Mouse (Mus musculus): ENCODE data around the gene Gm3239.
"Not testable (repeated sequence)": the region's sequence is repeated elsewhere in the genome, so short reads cannot be mapped to it uniquely, and the experiment has no call there.

Gm3239 gene

GRCm38 (mm10) chr14:4663892-4664291 lies at the start of gene Gm3239:
TSS of gene Gm3239 (plus strand) at chr14:4664192.
- DNase-seq = not testable (repeated sequence)

- not testable (repeated sequence) for DNase-seq
Measured at GRCm38 (mm10) chr14:4632052-4632451, 31.9 kb upstream of the Gm3239 start, which contains the start of gene Gm8159. TSS of gene Gm8159 (plus strand) at chr14:4632352.

DNA sequence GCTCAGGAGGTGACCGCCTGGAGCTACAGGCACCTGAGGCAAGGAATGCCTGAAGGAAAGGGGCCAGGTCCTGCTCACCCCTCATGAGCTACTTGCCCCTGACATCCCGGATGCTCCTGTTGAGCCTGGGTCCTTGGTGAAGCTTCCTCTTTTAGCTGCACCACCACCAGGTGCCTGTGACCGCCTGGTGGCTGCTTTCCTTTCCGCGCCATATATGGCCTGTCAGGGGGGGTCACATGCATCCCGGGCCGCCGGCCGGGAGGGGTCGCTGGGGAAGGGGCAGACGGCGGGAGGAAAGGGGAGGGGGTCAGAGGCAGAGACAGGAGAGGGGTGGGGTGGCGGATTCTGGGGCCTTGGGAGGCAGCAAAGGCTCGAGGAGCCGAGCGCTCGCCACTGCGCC lies 14.7 kb upstream of the Gm3239 start:
- DNase-seq = peak; percentile 28

DNA sequence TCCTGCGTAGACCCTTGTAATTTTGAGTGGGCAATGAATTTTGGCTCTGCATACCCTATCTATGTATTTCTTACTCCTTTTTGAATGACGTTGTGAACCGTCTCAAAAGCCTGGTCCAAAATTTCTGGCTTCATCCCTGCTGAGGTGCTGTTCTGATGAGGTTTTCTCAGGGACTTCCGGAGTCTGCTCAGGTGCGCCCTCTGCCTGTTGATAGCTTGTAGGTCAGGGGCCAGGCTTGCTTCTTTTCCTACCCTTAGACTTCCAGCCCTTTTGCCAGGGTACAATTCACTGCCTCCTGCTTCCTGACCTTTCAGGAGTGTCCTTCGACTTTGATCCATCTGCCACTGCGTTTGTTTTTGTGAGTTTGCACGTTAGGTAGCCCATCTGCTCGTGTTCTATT lies 13.7 kb upstream of the Gm3239 start:
- peak; percentile 8 for DNase-seq

DNA sequence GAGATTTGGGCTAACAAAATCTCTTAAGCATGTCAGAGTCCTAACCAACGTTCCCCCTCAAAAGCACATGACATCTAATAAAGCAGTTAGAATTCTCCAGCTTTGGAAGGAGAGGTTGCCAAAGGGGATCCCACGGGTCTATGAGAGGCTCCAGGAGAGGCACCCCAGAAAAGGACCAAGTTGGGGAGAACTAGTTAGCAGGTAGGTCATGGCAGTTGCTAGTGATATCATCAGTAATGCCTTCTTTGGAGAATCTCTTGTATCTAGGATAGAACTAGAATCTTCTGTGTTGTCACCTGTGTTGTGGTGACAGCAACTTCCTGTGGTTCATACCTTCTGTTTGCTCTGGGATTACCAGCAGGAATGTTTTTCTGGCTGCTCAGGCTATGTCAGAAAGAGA lies 44.9 kb downstream of the Gm3239 start, which contains the start of gene Gm7876:
Gene Gm7876, plus strand, starts transcription at position 301 of the 400 bp plus-strand sequence.
- not testable (repeated sequence) for DNase-seq

All from thymus, postnatal 4 days (tissue).